Comparison of ENCODE assay signal across 8 mouse cellular contexts in the genomic region with DNA sequence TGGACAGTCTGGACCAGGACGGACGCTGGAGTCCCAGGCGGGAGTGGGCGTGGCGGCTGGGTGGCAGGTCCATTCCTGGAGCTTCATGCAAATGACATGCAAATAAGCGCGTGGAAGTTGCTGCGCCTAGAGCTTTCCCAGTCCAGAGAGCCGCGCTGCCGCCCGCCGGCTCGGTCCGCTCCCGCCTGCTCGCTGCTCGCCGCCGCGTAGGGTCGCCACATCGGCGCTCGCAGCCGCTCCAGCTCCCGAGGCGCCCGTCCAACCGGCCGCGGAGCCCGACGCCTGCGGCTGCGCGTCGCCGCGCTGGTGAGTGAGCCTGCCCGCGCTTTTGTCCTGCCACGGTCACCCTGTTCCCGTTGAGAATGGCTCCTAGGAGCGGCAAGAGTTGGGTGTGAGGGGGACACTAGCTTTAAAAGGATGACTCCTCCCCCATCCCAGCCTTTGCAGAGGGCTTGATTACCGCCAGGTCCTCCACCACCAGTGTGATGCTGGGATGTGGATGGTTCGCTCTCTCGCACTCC. TPM values are rescaled to one million over a fixed set of nuclear protein-coding genes. Genes with fewer than 3 reads are reported as not detected.
DNase-seq lines count a peak whose midpoint lies in the region; ATAC-seq and TF ChIP-seq lines count a peak whose summit lies in the region.

A gene (plus strand): TSS at position 146 of the 521 bp plus-strand sequence.

- peaks cover 32% of the 10 kb centered on the region for H3K27me3 ChIP-seq in heart, embryonic 10.5 days (ENCODE audit: insufficient read depth, poor library complexity, severe bottlenecking)
- H3K27me3 ChIP-seq in kidney, embryonic 14.5 days (ENCODE audit: control insufficient read depth, insufficient read depth, low read length): peaks cover 7% of the 10 kb centered on the region; the same call in 1 of the 2 replicates
- peaks cover 16% of the 10 kb centered on the region for H3K27me3 ChIP-seq in limb, embryonic 14.5 days (ENCODE audit: control insufficient read depth, insufficient read depth, low read length)
- peaks cover 19% of the 10 kb centered on the region for H3K27me3 ChIP-seq in midbrain, embryonic 15.5 days (replicated peaks)

- TF ChIP-seq POLR2A in limb, embryonic 14.5 days (IDR thresholded peaks at IDR 0.05; ENCODE audit: borderline replicate concordance, extremely low read depth, insufficient read depth, insufficient read length): 0 out of 2 replicates have a peak, but pooled peaks have one; percentile 45

- peak within 1 kb of the TSS; percentile 60 for H3K9ac ChIP-seq in kidney, embryonic 14.5 days (ENCODE audit: low read depth, low read length)
- peak within 1 kb of the TSS; percentile 50 for H3K9ac ChIP-seq in limb, embryonic 14.5 days (ENCODE audit: low read depth, low read length, severe bottlenecking)
- H3K9ac ChIP-seq in midbrain, embryonic 15.5 days: peak within 1 kb of the TSS; percentile 45

- H3K4me1 ChIP-seq in heart, embryonic 10.5 days: peaks cover 18% of the 10 kb centered on the region
- peaks cover 17% of the 10 kb centered on the region for H3K4me1 ChIP-seq in kidney, embryonic 14.5 days (ENCODE audit: control insufficient read depth, insufficient read depth, low read length)
- H3K4me1 ChIP-seq in limb, embryonic 14.5 days (ENCODE audit: control insufficient read depth, insufficient read depth, low read length): peaks cover 17% of the 10 kb centered on the region
- H3K4me1 ChIP-seq in midbrain, embryonic 15.5 days: peaks cover 21% of the 10 kb centered on the region

- no peaks in the 10 kb centered on the region for H3K36me3 ChIP-seq in heart, embryonic 10.5 days
- no peaks in the 10 kb centered on the region for H3K36me3 ChIP-seq in kidney, embryonic 14.5 days (ENCODE audit: control insufficient read depth, insufficient read depth, low read length)
- H3K36me3 ChIP-seq in limb, embryonic 14.5 days (ENCODE audit: control insufficient read depth, insufficient read depth, low read length): no peaks in the 10 kb centered on the region
- H3K36me3 ChIP-seq in midbrain, embryonic 15.5 days (replicated peaks): no peaks in the 10 kb centered on the region

- peak within 1 kb of the TSS; percentile 64 for H3K4me3 ChIP-seq in heart, embryonic 10.5 days
- peak within 1 kb of the TSS; percentile 49 for H3K4me3 ChIP-seq in kidney, embryonic 14.5 days (ENCODE audit: low read length)
- H3K4me3 ChIP-seq in limb, embryonic 14.5 days (replicated peaks; ENCODE audit: low read length): peak within 1 kb of the TSS; percentile 45
- H3K4me3 ChIP-seq in midbrain, embryonic 15.5 days: peak within 1 kb of the TSS; percentile 52

- H3K4me2 ChIP-seq in kidney, embryonic 14.5 days (replicated peaks; ENCODE audit: low read depth, low read length): peak within 1 kb of the TSS; percentile 89
- peak within 1 kb of the TSS; percentile 95 for H3K4me2 ChIP-seq in limb, embryonic 14.5 days (replicated peaks; ENCODE audit: low read depth, low read length, severe bottlenecking)
- H3K4me2 ChIP-seq in midbrain, embryonic 15.5 days: peak within 1 kb of the TSS; percentile 96

- DNase-seq in layer of hippocampus, adult 11-12 months (ENCODE audit: low spot score): peak; percentile 21
- no peak for DNase-seq in layer of hippocampus, adult 9-10 months (ENCODE audit: low spot score)
- DNase-seq in heart, embryonic 10.5 days (ENCODE audit: low spot score): peak; percentile 96
- peak; percentile 81 for DNase-seq in limb, embryonic 14.5 days (ENCODE audit: low spot score)
- DNase-seq in spleen, postnatal 36 days (ENCODE audit: low spot score in 2 of 2): peak; percentile 28 to 33

- WGBS in heart, embryonic 10.5 days: under 1% methylated on average over 48 of the region's 48 CpGs
- WGBS in kidney, embryonic 14.5 days: under 1% methylated on average over 48 of the region's 48 CpGs
- under 1% methylated on average over 46 of the region's 48 CpGs for WGBS in limb, embryonic 14.5 days
- under 1% methylated on average over 48 of the region's 48 CpGs for WGBS in midbrain, embryonic 15.5 days

- H3K9me3 ChIP-seq in heart, embryonic 10.5 days: no peaks in the 10 kb centered on the region
- H3K9me3 ChIP-seq in kidney, embryonic 14.5 days (ENCODE audit: control insufficient read depth, low read length): no peaks in the 10 kb centered on the region
- no peaks in the 10 kb centered on the region for H3K9me3 ChIP-seq in limb, embryonic 14.5 days (ENCODE audit: control insufficient read depth, low read length)
- no peaks in the 10 kb centered on the region for H3K9me3 ChIP-seq in midbrain, embryonic 15.5 days

- peak within 1 kb of the TSS; percentile 80 for H3K27ac ChIP-seq in heart, embryonic 10.5 days
- H3K27ac ChIP-seq in kidney, embryonic 14.5 days (ENCODE audit: low read depth, low read length): no peak within 1 kb of the TSS
- 0 out of 2 replicates have a peak within 1 kb of the TSS, but pooled peaks have one; percentile 43 for H3K27ac ChIP-seq in limb, embryonic 14.5 days (replicated peaks; ENCODE audit: low read depth, low read length)
- no peak within 1 kb of the TSS for H3K27ac ChIP-seq in midbrain, embryonic 15.5 days

- peak; percentile 39; the same call in 1 of the 2 replicates for ATAC-seq in erythroid progenitor cell, adult 5-6 weeks (replicated peaks; ENCODE audit: low FRiP score, poor library complexity, severe bottlenecking)
- peak; percentile 91 for ATAC-seq in kidney, embryonic 14.5 days (ENCODE audit: low FRiP score, low TSS enrichment)
- peak; percentile 89 for ATAC-seq in limb, embryonic 14.5 days (ENCODE audit: low FRiP score, low read depth)
- peak; percentile 91 for ATAC-seq in midbrain, embryonic 15.5 days (replicated peaks)

RNA-seq across cellular contexts. Expression of the gene that starts here (rescaled TPM):
- total RNA-seq in erythroid progenitor cell, adult 5-6 weeks (2015; ENCODE audit: low replicate concordance): 2.1 TPM in 1 of 2 replicates, not detected in the other
- total RNA-seq in erythroid progenitor cell, adult 5-6 weeks (2017; ENCODE audit: low replicate concordance): 0.64 and 1.7 TPM in 2 replicates
- polyA plus RNA-seq in heart, embryonic 10.5 days (2016; fragmentation: Nextera tagmentation; extraction: Ambion mirVana): 3.6 and 3.7 TPM in 2 replicates
- 26.7 and 34.0 TPM in 2 replicates for polyA plus RNA-seq in kidney, embryonic 14.5 days (2014; fragmentation: Nextera tagmentation; extraction: Ambion mirVana)
- 17.0 and 18.4 TPM in 2 replicates for polyA plus RNA-seq in limb, embryonic 14.5 days (2012; rRNA removed)
- 12.2 and 14.9 TPM in 2 replicates for polyA plus RNA-seq in limb, embryonic 14.5 days (2014; fragmentation: Nextera tagmentation; extraction: Ambion mirVana)
- polyA plus RNA-seq in midbrain, embryonic 15.5 days (2015; fragmentation: Nextera tagmentation; extraction: Ambion mirVana): 4.1 and 4.9 TPM in 2 replicates

Comparison
In these comparisons a context has a peak if more than half of its experiments do, and no peak if none do; other contexts are left out.
1. ATAC-seq: peak in every context shown above with its lines; median percentile 91 in kidney, embryonic 14.5 days; 91 in midbrain, embryonic 15.5 days; 89 in limb, embryonic 14.5 days; 39 in erythroid progenitor cell, adult 5-6 weeks.
2. H3K27ac ChIP-seq: peak in heart, embryonic 10.5 days (single experiment) and limb, embryonic 14.5 days (single experiment); none in kidney, embryonic 14.5 days (single experiment) and midbrain, embryonic 15.5 days (single experiment).
3. Peak in every context shown above with its lines, with median percentiles within 50 percentile points of each other: H3K4me3 ChIP-seq, H3K4me2 ChIP-seq and H3K9ac ChIP-seq.